In the genomic region with DNA sequence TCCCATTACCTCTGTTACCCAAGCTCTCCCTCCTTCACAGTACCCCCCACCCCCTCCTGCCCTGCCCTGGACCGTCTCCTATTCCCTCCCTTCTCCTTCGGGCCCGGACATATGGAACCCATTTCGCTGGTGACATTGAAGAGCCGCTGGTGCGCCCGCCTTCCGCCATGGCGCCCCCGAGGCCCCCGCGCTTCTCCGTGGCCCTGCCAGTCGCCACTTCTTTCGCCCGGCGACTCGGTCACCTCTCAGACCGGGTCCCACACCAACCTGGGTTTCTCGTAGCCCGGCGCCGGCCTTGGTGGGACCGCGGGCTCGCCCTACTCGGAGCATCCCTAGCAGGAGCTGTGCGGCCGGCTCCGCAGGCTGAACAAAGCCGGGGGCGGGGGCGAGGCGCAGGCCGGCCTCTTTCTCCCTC, we compare ENCODE assay signal across 10 mouse cellular contexts. TPM values are rescaled to one million over a fixed set of nuclear protein-coding genes. Genes with fewer than 3 reads are reported as not detected.
A peak's percentile ranks its signal among the peaks of the same experiment; 100 is the strongest.
DNase-seq lines count a peak whose midpoint lies in the region; ATAC-seq and TF ChIP-seq lines count a peak whose summit lies in the region.
"Had no signal": no experiment of that assay in that cellular context is flagged by ENCODE, and none has a peak within 500 bp of the region (broad histone marks: within the 10 kb centered on the region; RNA-seq: fewer than 3 reads in every experiment).

No protein-coding gene starts in this region.

- TF ChIP-seq CTCF in liver, adult 2 months (IDR thresholded peaks at IDR 0.05; ENCODE audit: low read depth, low read length): no peak
- no peak for TF ChIP-seq CTCF in hindbrain, postnatal 0 days (IDR thresholded peaks at IDR 0.05; ENCODE audit: low read depth)

- no peaks in the 10 kb centered on the region for H3K79me2 ChIP-seq in liver, adult 2 months (ENCODE audit: control insufficient read depth, insufficient read depth, low read length)

- no peak for ATAC-seq in embryonic facial prominence, embryonic 14.5 days (ENCODE audit: low read depth)
- ATAC-seq in hindbrain, postnatal 0 days: no peak
- ATAC-seq in neural tube, embryonic 14.5 days (ENCODE audit: low read depth): no peak

- 0 out of 2 replicates have a peak, but pooled peaks cover 1% of the 10 kb centered on the region for H3K4me1 ChIP-seq in liver, adult 2 months (ENCODE audit: control insufficient read depth, insufficient read depth, low read length)
- no peaks in the 10 kb centered on the region for H3K4me1 ChIP-seq in embryonic facial prominence, embryonic 14.5 days (ENCODE audit: control insufficient read depth, insufficient read depth, low read length)
- H3K4me1 ChIP-seq in hindbrain, postnatal 0 days (ENCODE audit: insufficient read depth, low read length): no peaks in the 10 kb centered on the region; the same call in 1 of the 2 replicates
- H3K4me1 ChIP-seq in neural tube, embryonic 14.5 days (ENCODE audit: control insufficient read depth, insufficient read depth, low read length): peaks cover 78% of the 10 kb centered on the region

- no peak for DNase-seq in liver, adult 2 months (ENCODE audit: extremely low read depth, low read depth, low spot score)
- no peak for DNase-seq in liver
- DNase-seq in embryonic facial prominence, embryonic 14.5 days (ENCODE audit: low spot score): no peak
- no peak for DNase-seq in hindbrain, postnatal 0 days (ENCODE audit: low spot score)
- DNase-seq in ovary, adult 18-20 months (ENCODE audit: low spot score): no peak
- no peak for DNase-seq in left cerebral cortex, postnatal 4 days
- DNase-seq: cerebellum, adult 8-10 months had no signal

- H3K9me3 ChIP-seq in embryonic facial prominence, embryonic 14.5 days (ENCODE audit: control insufficient read depth, low read length): no peaks in the 10 kb centered on the region
- H3K9me3 ChIP-seq in hindbrain, postnatal 0 days (ENCODE audit: low read length): no peaks in the 10 kb centered on the region
- no peaks in the 10 kb centered on the region for H3K9me3 ChIP-seq in neural tube, embryonic 14.5 days (ENCODE audit: control insufficient read depth, low read length)

- H3K4me3 ChIP-seq in liver, adult 2 months (ENCODE audit: insufficient read depth, low read depth, low read length): peak overlapping the region; percentile 50; the same call in 1 of the 2 replicates
- peak overlapping the region; percentile 23 for H3K4me3 ChIP-seq in embryonic facial prominence, embryonic 14.5 days (ENCODE audit: low read depth, low read length)
- peak overlapping the region; percentile 32 for H3K4me3 ChIP-seq in hindbrain, postnatal 0 days (ENCODE audit: low read length)
- peak overlapping the region; percentile 59 for H3K4me3 ChIP-seq in neural tube, embryonic 14.5 days (ENCODE audit: low read depth, low read length)
- H3K4me3 ChIP-seq: myocyte had no signal

- H3K9ac ChIP-seq in liver, adult 2 months (ENCODE audit: low read depth, low read length): peak overlapping the region; percentile 53
- peak overlapping the region; percentile 42; the same call in 1 of the 2 replicates for H3K9ac ChIP-seq in embryonic facial prominence, embryonic 14.5 days (ENCODE audit: low read depth, low read length)
- H3K9ac ChIP-seq in hindbrain, postnatal 0 days (replicated peaks; ENCODE audit: low read length): peak overlapping the region; percentile 54
- H3K9ac ChIP-seq in neural tube, embryonic 14.5 days (replicated peaks; ENCODE audit: low read depth, low read length): peak overlapping the region; percentile 100

- H3K27ac ChIP-seq in liver, adult 2 months (replicated peaks; ENCODE audit: insufficient read depth, low read depth, low read length): no peak overlapping the region
- no peak overlapping the region; the same call in 1 of the 2 replicates for H3K27ac ChIP-seq in embryonic facial prominence, embryonic 14.5 days (replicated peaks; ENCODE audit: low read depth, low read length)
- peak overlapping the region; percentile 80 for H3K27ac ChIP-seq in hindbrain, postnatal 0 days
- H3K27ac ChIP-seq in neural tube, embryonic 14.5 days (ENCODE audit: low read depth, low read length): peak overlapping the region; percentile 100

- 25% methylated on average over 35 of the region's 35 CpGs for WGBS in liver, adult 2 months
- under 1% methylated on average over 24 of the region's 35 CpGs for WGBS in embryonic facial prominence, embryonic 14.5 days
- WGBS in hindbrain, postnatal 0 days: under 1% methylated on average over 32 of the region's 35 CpGs
- WGBS in neural tube, embryonic 14.5 days: under 1% methylated on average over 35 of the region's 35 CpGs

- TF ChIP-seq POLR2A in liver, adult 2 months (IDR thresholded peaks at IDR 0.05; ENCODE audit: extremely low read depth, insufficient read depth, low read length): no peak

- intact Hi-C loops in left cerebral cortex, postnatal 4 days (cut with DNase I): no loop called here

- peak overlapping the region; percentile 37; the same call in 1 of the 2 replicates for H3K4me2 ChIP-seq in embryonic facial prominence, embryonic 14.5 days (ENCODE audit: low read depth, low read length)
- peak overlapping the region; percentile 56 for H3K4me2 ChIP-seq in hindbrain, postnatal 0 days (ENCODE audit: low read depth, low read length)
- peak overlapping the region; percentile 100 for H3K4me2 ChIP-seq in neural tube, embryonic 14.5 days (ENCODE audit: low read depth, low read length)

- H3K36me3 ChIP-seq in liver, adult 2 months (ENCODE audit: control insufficient read depth, insufficient read depth, low read length): no peaks in the 10 kb centered on the region
- no peaks in the 10 kb centered on the region for H3K36me3 ChIP-seq in embryonic facial prominence, embryonic 14.5 days (ENCODE audit: control insufficient read depth, insufficient read depth, low read length)
- H3K36me3 ChIP-seq in hindbrain, postnatal 0 days (ENCODE audit: insufficient read depth, low read length): no peaks in the 10 kb centered on the region
- H3K36me3 ChIP-seq in neural tube, embryonic 14.5 days (ENCODE audit: control insufficient read depth, insufficient read depth, low read length): peaks cover 5% of the 10 kb centered on the region; the same call in 1 of the 2 replicates

- H3K27me3 ChIP-seq in liver, adult 2 months (ENCODE audit: control insufficient read depth, insufficient read depth, low read length): peaks cover 13% of the 10 kb centered on the region; the same call in 1 of the 2 replicates
- H3K27me3 ChIP-seq in embryonic facial prominence, embryonic 14.5 days (replicated peaks; ENCODE audit: control insufficient read depth, insufficient read depth, low read length): peaks cover 100% of the 10 kb centered on the region
- H3K27me3 ChIP-seq in hindbrain, postnatal 0 days (ENCODE audit: insufficient read depth, low read length): peaks cover 83% of the 10 kb centered on the region
- H3K27me3 ChIP-seq in neural tube, embryonic 14.5 days (ENCODE audit: control insufficient read depth, insufficient read depth, low read length): no peaks in the 10 kb centered on the region

RNA-seq across cellular contexts. Expression of a gene that starts 9.5 kb away (rescaled TPM):
- 0.18 and 0.47 TPM in 2 replicates for total RNA-seq in liver, adult 2 months (2014; rRNA removed)
- polyA plus RNA-seq in liver, adult 2 months (2012; rRNA removed): 0.47 and 0.48 TPM in 2 replicates
- polyA plus RNA-seq in embryonic facial prominence, embryonic 14.5 days (2014; fragmentation: Nextera tagmentation; extraction: Ambion mirVana): 0.81 and 1.1 TPM in 2 replicates
- 42.1 and 42.2 TPM in 2 replicates for total RNA-seq in hindbrain, postnatal 0 days (2014; rRNA removed)
- polyA plus RNA-seq in hindbrain, postnatal 0 days (2015; fragmentation: Nextera tagmentation; extraction: Ambion mirVana): 6.6 and 8.1 TPM in 2 replicates
- 13.5 and 13.9 TPM in 2 replicates for polyA plus RNA-seq in neural tube, embryonic 14.5 days (2014; fragmentation: Nextera tagmentation; extraction: Ambion mirVana)
- total RNA-seq in left cerebral cortex, postnatal 4 days (2021): not detected
- polyA plus RNA-seq: frontal cortex, adult 2 months; myocyte had no signal

RNA-seq across cellular contexts. Expression of a gene that starts 14.6 kb away (rescaled TPM):
- total RNA-seq in liver, adult 2 months (2014; rRNA removed): 0.37 and 0.67 TPM in 2 replicates
- polyA plus RNA-seq in liver, adult 2 months (2012; rRNA removed): 0.55 and 0.91 TPM in 2 replicates
- polyA plus RNA-seq in embryonic facial prominence, embryonic 14.5 days (2014; fragmentation: Nextera tagmentation; extraction: Ambion mirVana): 0.62 and 0.70 TPM in 2 replicates
- 4.2 and 8.6 TPM in 2 replicates for total RNA-seq in hindbrain, postnatal 0 days (2014; rRNA removed)
- 2.4 and 3.3 TPM in 2 replicates for polyA plus RNA-seq in hindbrain, postnatal 0 days (2015; fragmentation: Nextera tagmentation; extraction: Ambion mirVana)
- 3.4 and 4.1 TPM in 2 replicates for polyA plus RNA-seq in neural tube, embryonic 14.5 days (2014; fragmentation: Nextera tagmentation; extraction: Ambion mirVana)
- total RNA-seq in left cerebral cortex, postnatal 4 days (2021): not detected
- polyA plus RNA-seq: frontal cortex, adult 2 months; myocyte had no signal

RNA-seq across cellular contexts. Expression of a gene that starts 17.7 kb away (rescaled TPM):
- 0.46 and 0.60 TPM in 2 replicates for total RNA-seq in liver, adult 2 months (2014; rRNA removed)
- polyA plus RNA-seq in liver, adult 2 months (2012; rRNA removed): 0.98 and 1.3 TPM in 2 replicates
- polyA plus RNA-seq in embryonic facial prominence, embryonic 14.5 days (2014; fragmentation: Nextera tagmentation; extraction: Ambion mirVana): 7.5 and 8.9 TPM in 2 replicates
- 35.4 and 36.4 TPM in 2 replicates for total RNA-seq in hindbrain, postnatal 0 days (2014; rRNA removed)
- 11.6 and 13.1 TPM in 2 replicates for polyA plus RNA-seq in hindbrain, postnatal 0 days (2015; fragmentation: Nextera tagmentation; extraction: Ambion mirVana)
- 45.2 and 48.5 TPM in 2 replicates for polyA plus RNA-seq in neural tube, embryonic 14.5 days (2014; fragmentation: Nextera tagmentation; extraction: Ambion mirVana)
- not detected for total RNA-seq in left cerebral cortex, postnatal 4 days (2021)
- polyA plus RNA-seq: frontal cortex, adult 2 months; myocyte had no signal

RNA-seq across cellular contexts. Expression of a gene that starts 29.5 kb away (rescaled TPM):
- 0.09 and 0.20 TPM in 2 replicates for total RNA-seq in liver, adult 2 months (2014; rRNA removed)
- polyA plus RNA-seq in liver, adult 2 months (2012; rRNA removed): 0.35 and 0.40 TPM in 2 replicates
- 1.8 and 2.4 TPM in 2 replicates for polyA plus RNA-seq in embryonic facial prominence, embryonic 14.5 days (2014; fragmentation: Nextera tagmentation; extraction: Ambion mirVana)
- total RNA-seq in hindbrain, postnatal 0 days (2014; rRNA removed): 16.5 and 24.3 TPM in 2 replicates
- 109 and 113 TPM in 2 replicates for polyA plus RNA-seq in hindbrain, postnatal 0 days (2015; fragmentation: Nextera tagmentation; extraction: Ambion mirVana)
- polyA plus RNA-seq in neural tube, embryonic 14.5 days (2014; fragmentation: Nextera tagmentation; extraction: Ambion mirVana): 49.1 and 52.4 TPM in 2 replicates
- total RNA-seq in left cerebral cortex, postnatal 4 days (2021): not detected
- polyA plus RNA-seq: frontal cortex, adult 2 months; myocyte had no signal

RNA-seq across cellular contexts. Expression of a gene that starts 32.9 kb away (rescaled TPM):
- not detected in 2 replicates for total RNA-seq in liver, adult 2 months (2014; rRNA removed)
- polyA plus RNA-seq in liver, adult 2 months (2012; rRNA removed): not detected in 2 replicates
- polyA plus RNA-seq in embryonic facial prominence, embryonic 14.5 days (2014; fragmentation: Nextera tagmentation; extraction: Ambion mirVana): 0.13 TPM in 1 of 2 replicates, not detected in the other
- total RNA-seq in hindbrain, postnatal 0 days (2014; rRNA removed): 0.21 TPM in 1 of 2 replicates, not detected in the other
- polyA plus RNA-seq in hindbrain, postnatal 0 days (2015; fragmentation: Nextera tagmentation; extraction: Ambion mirVana): 0.08 and 0.24 TPM in 2 replicates
- 0.62 and 0.96 TPM in 2 replicates for polyA plus RNA-seq in neural tube, embryonic 14.5 days (2014; fragmentation: Nextera tagmentation; extraction: Ambion mirVana)
- not detected for total RNA-seq in left cerebral cortex, postnatal 4 days (2021)
- polyA plus RNA-seq: frontal cortex, adult 2 months; myocyte had no signal

Comparison
In these comparisons a context has a peak if more than half of its experiments do, and no peak if none do; other contexts are left out.
1. H3K27ac ChIP-seq: peak in hindbrain, postnatal 0 days (single experiment) and neural tube, embryonic 14.5 days (single experiment); none in liver, adult 2 months (single experiment) and embryonic facial prominence, embryonic 14.5 days (single experiment).
2. H3K9ac ChIP-seq: peak in every context shown above with its lines; median percentile 100 in neural tube, embryonic 14.5 days; 54 in hindbrain, postnatal 0 days; 53 in liver, adult 2 months; 42 in embryonic facial prominence, embryonic 14.5 days.
3. H3K4me2 ChIP-seq: peak in every context shown above with its lines; median percentile 100 in neural tube, embryonic 14.5 days; 56 in hindbrain, postnatal 0 days; 37 in embryonic facial prominence, embryonic 14.5 days.
4. Peak in every context shown above with its lines, with median percentiles within 50 percentile points of each other: H3K4me3 ChIP-seq.